Mouse (Mus musculus): ENCODE measurements at regions not wholly inside any gene's neighbourhood (a gene's known extent, or its start where the extent isn't known, plus 50 kb on each side); places are given as distances from the start of the nearest gene placed in this dataset.

DNA sequence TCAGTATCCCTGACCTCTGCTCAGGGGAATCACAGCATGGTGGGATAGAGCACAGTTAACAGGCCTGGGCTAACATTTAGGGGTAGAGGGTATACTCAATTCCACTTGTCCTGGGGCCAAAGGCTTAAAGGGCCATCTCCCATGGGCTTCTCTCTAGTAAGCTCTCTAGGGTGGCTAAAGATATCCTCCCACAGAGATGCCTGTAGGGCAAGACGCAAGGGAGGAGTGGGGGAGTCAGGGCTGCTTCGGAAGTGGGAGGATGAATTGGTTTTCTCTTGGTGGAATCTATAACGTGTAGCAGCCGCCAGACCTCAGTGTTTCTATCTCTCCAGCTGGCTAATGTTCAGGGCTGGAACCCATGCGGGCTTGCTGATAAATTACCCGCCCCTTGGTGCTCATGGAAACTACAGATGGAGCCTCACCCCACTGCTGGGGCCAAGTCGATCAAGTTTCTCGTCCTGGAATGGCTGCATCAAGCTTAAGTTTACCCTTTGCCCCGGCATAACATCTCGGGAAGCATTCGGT is 275.0 kb downstream of the Ajap1 start:
- H3K4me2 ChIP-seq (ENCODE audit: low read depth, low read length), result no peak overlapping the region
- 76% methylated on average over 11 of the region's 11 CpGs for WGBS (ENCODE audit: insufficient replicate concordance)
- H3K9ac ChIP-seq (replicated peaks), result no peak overlapping the region
- no peaks in the 10 kb centered on the region for H3K27me3 ChIP-seq (ENCODE audit: insufficient read depth, low read length)
- no peaks in the 10 kb centered on the region for H3K4me1 ChIP-seq (ENCODE audit: insufficient read depth)
- DNase-seq (no peak), ATAC-seq (no peak)
- no peaks in the 10 kb centered on the region for H3K9me3 ChIP-seq (ENCODE audit: low read length)
- no peak for TF ChIP-seq EP300 (IDR thresholded peaks at IDR 0.05; ENCODE audit: low read depth)
- no peak for TF ChIP-seq CTCF (IDR thresholded peaks at IDR 0.05; ENCODE audit: low read depth)
- no peak overlapping the region for H3K4me3 ChIP-seq (ENCODE audit: low read depth, low read length)
- H3K36me3 ChIP-seq (replicated peaks; ENCODE audit: insufficient read depth, low read length), result no peaks in the 10 kb centered on the region
- no peak overlapping the region for H3K27ac ChIP-seq (ENCODE audit: low read depth)

DNA sequence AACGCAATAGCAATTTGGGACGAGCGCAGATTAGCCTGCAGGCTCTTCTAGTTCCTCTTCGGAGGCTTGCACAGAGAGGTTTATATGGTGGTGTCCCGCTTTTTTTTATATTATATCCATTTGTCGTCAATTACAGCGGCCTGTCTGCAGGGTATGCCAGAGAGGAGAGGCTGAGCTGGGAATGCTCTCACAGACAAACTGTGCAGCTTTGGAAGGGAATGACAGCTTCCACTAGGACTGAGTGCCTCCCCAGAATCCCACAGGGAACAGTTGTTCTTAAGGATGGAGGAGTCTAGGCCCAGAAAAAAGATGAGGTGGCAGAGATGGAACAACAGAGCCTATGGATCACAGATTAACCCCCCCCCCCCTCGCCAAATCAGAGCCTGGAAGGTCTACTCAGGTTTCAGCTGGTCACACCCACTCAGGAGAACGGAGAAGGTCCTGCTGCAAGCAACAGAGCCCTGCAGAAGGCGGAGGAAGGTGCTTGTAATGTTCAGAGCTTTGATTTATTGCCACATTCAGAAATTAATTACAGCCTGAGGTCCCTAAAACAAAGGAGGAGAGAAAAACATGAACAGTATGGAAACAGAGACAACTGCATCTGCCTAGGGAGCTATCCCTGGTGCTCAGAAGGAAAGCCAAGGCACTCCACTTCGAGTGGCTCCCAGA is 275.7 kb downstream of the Ajap1 start:
- no peaks in the 10 kb centered on the region for H3K27me3 ChIP-seq (ENCODE audit: insufficient read depth, low read length)
- no peak overlapping the region for H3K9ac ChIP-seq (replicated peaks)
- no peak overlapping the region for H3K4me2 ChIP-seq (ENCODE audit: low read depth, low read length)
- WGBS (ENCODE audit: insufficient replicate concordance), result 53% methylated on average over 11 of the region's 11 CpGs
- DNase-seq (no peak), ATAC-seq (no peak)
- H3K4me3 ChIP-seq (ENCODE audit: low read depth, low read length), result no peak overlapping the region
- H3K9me3 ChIP-seq (ENCODE audit: low read length), result no peaks in the 10 kb centered on the region
- H3K27ac ChIP-seq (ENCODE audit: low read depth), result no peak overlapping the region
- no peaks in the 10 kb centered on the region for H3K36me3 ChIP-seq (replicated peaks; ENCODE audit: insufficient read depth, low read length)
- TF ChIP-seq CTCF (IDR thresholded peaks at IDR 0.05; ENCODE audit: low read depth) (no peak), EP300 (IDR thresholded peaks at IDR 0.05; ENCODE audit: low read depth) (no peak)
- no peaks in the 10 kb centered on the region for H3K4me1 ChIP-seq (ENCODE audit: insufficient read depth)

- no peaks in the 10 kb centered on the region for H3K27me3 ChIP-seq (ENCODE audit: insufficient read depth, low read length)
- H3K9ac ChIP-seq (replicated peaks), result no peak overlapping the region
- no peak overlapping the region for H3K4me2 ChIP-seq (ENCODE audit: low read depth, low read length)
- TF ChIP-seq CTCF (IDR thresholded peaks at IDR 0.05; ENCODE audit: low read depth) (no peak), EP300 (IDR thresholded peaks at IDR 0.05; ENCODE audit: low read depth) (no peak)
- H3K36me3 ChIP-seq (replicated peaks; ENCODE audit: insufficient read depth, low read length), result no peaks in the 10 kb centered on the region
- H3K4me1 ChIP-seq (ENCODE audit: insufficient read depth), result no peaks in the 10 kb centered on the region
- 47% methylated on average over 7 of the region's 7 CpGs for WGBS (ENCODE audit: insufficient replicate concordance)
- DNase-seq (no peak), ATAC-seq (no peak)
- H3K9me3 ChIP-seq (ENCODE audit: low read length), result no peaks in the 10 kb centered on the region
- H3K4me3 ChIP-seq (ENCODE audit: low read depth, low read length), result no peak overlapping the region
- no peak overlapping the region for H3K27ac ChIP-seq (ENCODE audit: low read depth)
Observed at GRCm38 (mm10) chr4:153204764-153205163, 277.8 kb downstream of the Ajap1 start.

- ATAC-seq (no peak), DNase-seq (no peak)
- peaks cover 3% of the 10 kb centered on the region; the same call in 1 of the 2 replicates for H3K9me3 ChIP-seq (ENCODE audit: low read length)
- TF ChIP-seq EP300 (IDR thresholded peaks at IDR 0.05; ENCODE audit: low read depth) (no peak), CTCF (IDR thresholded peaks at IDR 0.05; ENCODE audit: low read depth) (no peak)
- WGBS (ENCODE audit: insufficient replicate concordance), result 73% methylated on average over 20 of the region's 20 CpGs
- H3K36me3 ChIP-seq (replicated peaks; ENCODE audit: insufficient read depth, low read length), result no peaks in the 10 kb centered on the region
- H3K4me3 ChIP-seq (ENCODE audit: low read depth, low read length), result no peak overlapping the region
- H3K4me2 ChIP-seq (ENCODE audit: low read depth, low read length), result no peak overlapping the region
- no peaks in the 10 kb centered on the region for H3K4me1 ChIP-seq (ENCODE audit: insufficient read depth)
- H3K9ac ChIP-seq (replicated peaks), result no peak overlapping the region
- no peaks in the 10 kb centered on the region for H3K27me3 ChIP-seq (ENCODE audit: insufficient read depth, low read length)
- H3K27ac ChIP-seq (ENCODE audit: low read depth), result no peak overlapping the region
Observed at GRCm38 (mm10) chr4:153200799-153201770, 281.5 kb downstream of the Ajap1 start.

GRCm38 (mm10) chr4:153189485-153189884 is 293.1 kb downstream of the Ajap1 start:
- no peak for ATAC-seq
- TF ChIP-seq EP300 (IDR thresholded peaks at IDR 0.05; ENCODE audit: low read depth) (no peak), CTCF (IDR thresholded peaks at IDR 0.05; ENCODE audit: low read depth) (no peak)
- Histone ChIP-seq H3K36me3 (replicated peaks; ENCODE audit: insufficient read depth, low read length) (no peaks in the 10 kb centered on the region), H3K9ac (replicated peaks) (no peak overlapping the region), H3K27ac (ENCODE audit: low read depth) (no peak overlapping the region), H3K4me2 (ENCODE audit: low read depth, low read length) (no peak overlapping the region), H3K4me3 (ENCODE audit: low read depth, low read length) (no peak overlapping the region), H3K27me3 (ENCODE audit: insufficient read depth, low read length) (no peaks in the 10 kb centered on the region), H3K9me3 (ENCODE audit: low read length) (no peaks in the 10 kb centered on the region), H3K4me1 (ENCODE audit: insufficient read depth) (no peaks in the 10 kb centered on the region)
- WGBS (ENCODE audit: insufficient replicate concordance), result 7% methylated on average over 8 of the region's 8 CpGs
- DNase-seq, result peak; percentile 46

DNA sequence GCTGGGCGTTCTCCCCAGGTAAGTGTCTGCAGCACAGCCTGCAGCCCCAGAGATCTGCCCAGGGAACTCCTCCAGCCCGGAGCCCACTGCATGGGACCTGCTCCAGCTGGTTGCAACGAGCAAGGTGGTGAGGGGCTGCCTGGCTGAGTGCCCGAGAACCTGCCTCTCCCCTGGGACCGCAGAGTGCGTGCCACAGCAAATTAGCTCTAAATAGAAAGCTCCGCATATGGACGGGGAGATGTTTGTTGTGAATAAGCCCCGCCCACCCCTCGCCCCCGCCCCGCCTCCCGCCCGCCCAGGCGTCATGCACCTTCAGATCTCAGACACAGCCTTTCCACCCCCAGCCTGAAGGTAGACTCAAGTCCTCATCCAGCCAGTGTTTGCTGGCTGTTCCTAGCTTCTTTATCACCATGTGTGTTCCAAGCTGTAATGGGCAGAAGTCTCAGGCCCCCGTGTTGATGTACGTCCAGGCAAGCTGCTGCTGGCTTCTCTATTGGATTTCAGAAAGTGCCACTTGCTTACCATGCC is 294.0 kb downstream of the Ajap1 start:
- H3K27ac ChIP-seq (ENCODE audit: low read depth), result no peak overlapping the region
- H3K4me1 ChIP-seq (ENCODE audit: insufficient read depth), result no peaks in the 10 kb centered on the region
- H3K9ac ChIP-seq (replicated peaks), result no peak overlapping the region
- no peak for TF ChIP-seq CTCF (IDR thresholded peaks at IDR 0.05; ENCODE audit: low read depth)
- no peak for TF ChIP-seq EP300 (IDR thresholded peaks at IDR 0.05; ENCODE audit: low read depth)
- no peak for ATAC-seq
- no peaks in the 10 kb centered on the region for H3K27me3 ChIP-seq (ENCODE audit: insufficient read depth, low read length)
- WGBS (ENCODE audit: insufficient replicate concordance), result 5% methylated on average over 10 of the region's 17 CpGs
- DNase-seq, result no peak
- no peak overlapping the region for H3K4me3 ChIP-seq (ENCODE audit: low read depth, low read length)
- H3K9me3 ChIP-seq (ENCODE audit: low read length), result no peaks in the 10 kb centered on the region
- H3K36me3 ChIP-seq (replicated peaks; ENCODE audit: insufficient read depth, low read length), result no peaks in the 10 kb centered on the region
- H3K4me2 ChIP-seq (ENCODE audit: low read depth, low read length), result no peak overlapping the region
